Mouse (Mus musculus): ENCODE results near the gene Clcn3.
"Not testable (repeated sequence)": the region's sequence is repeated elsewhere in the genome, so short reads cannot be mapped to it uniquely, and the experiment has no call there.

The Clcn3 gene

GRCm38 (mm10) chr8:60982701-60983687 is at the start of gene Clcn3:
Gene Clcn3, minus strand, starts transcription at chr8:60983300.
- DNase-seq (ENCODE audit: low read depth, low spot score) = peak; percentile 94

- no peak for DNase-seq (ENCODE audit: low read depth, low spot score)
Observed at GRCm38 (mm10) chr8:60996468-60996867, 13.4 kb upstream of the Clcn3 start.

GRCm38 (mm10) chr8:60993639-60993986 is 10.5 kb upstream of the Clcn3 start:
- no peak for DNase-seq (ENCODE audit: low read depth, low spot score)

GRCm38 (mm10) chr8:60992910-60993638 is 10.0 kb upstream of the Clcn3 start, which contains the start of gene Nek1:
Gene Nek1, plus strand, starts transcription at chr8:60993195.
- peak; percentile 92 for DNase-seq (ENCODE audit: low read depth, low spot score)

GRCm38 (mm10) chr8:60992561-60992909 is 9.4 kb upstream of the Clcn3 start:
- DNase-seq (ENCODE audit: low read depth, low spot score) = no peak

DNA sequence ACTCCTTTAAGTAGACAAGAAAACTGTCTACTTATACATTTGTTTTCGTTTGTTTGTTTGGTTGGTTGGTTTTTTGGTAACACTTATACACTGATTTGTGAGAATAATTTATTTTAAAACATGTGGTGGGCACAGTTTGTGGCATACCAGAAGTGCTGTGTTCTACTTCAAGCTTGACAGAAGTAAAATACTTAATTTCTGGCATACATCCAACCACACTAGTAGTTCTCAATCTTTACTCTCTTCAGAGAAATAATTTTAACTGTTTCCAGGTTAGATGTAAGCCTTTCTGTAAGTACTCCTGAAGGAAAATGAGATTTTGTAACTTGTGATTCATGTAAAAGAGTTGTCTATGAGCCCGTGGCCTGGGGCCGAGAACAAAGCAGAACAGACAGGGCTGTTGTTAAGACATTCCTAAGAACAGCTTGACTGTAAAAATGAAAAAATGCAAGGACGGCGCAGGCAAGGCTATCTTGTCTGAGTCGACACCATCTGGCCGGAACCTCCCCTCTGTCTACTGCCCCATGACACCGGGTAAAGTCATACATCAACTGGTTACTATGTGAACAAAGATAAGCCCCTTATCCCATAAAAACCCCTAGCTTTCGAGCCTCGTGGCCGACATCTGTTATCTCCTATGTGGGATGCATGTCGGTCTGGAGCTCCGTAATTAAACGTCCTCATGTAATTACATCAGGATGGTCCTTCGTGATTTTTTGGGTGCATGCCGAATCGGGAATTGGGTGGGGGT is 1.3 kb upstream of the Clcn3 start:
- not testable (repeated sequence) for DNase-seq (ENCODE audit: low read depth, low spot score)

DNA sequence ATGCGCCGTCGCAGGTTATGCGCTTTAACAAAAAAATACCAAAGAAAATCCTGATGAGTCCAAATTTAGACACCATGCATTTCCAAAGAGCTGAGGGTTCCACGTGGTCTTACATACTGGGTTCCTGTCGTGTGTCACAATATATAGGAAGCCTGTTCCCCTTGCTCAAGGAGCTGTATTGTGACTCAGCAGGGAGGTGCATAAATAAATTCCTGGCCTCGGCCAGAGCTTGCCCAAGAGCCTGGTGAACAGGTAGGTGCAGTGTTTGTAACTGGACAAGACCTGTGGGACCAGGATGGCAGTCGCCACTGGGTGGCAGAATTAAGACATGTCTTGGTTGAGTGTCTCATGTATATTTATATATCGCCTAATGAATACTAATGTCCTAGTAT is 584 bp upstream of the Clcn3 start:
- DNase-seq (ENCODE audit: low read depth, low spot score) = no peak

DNA sequence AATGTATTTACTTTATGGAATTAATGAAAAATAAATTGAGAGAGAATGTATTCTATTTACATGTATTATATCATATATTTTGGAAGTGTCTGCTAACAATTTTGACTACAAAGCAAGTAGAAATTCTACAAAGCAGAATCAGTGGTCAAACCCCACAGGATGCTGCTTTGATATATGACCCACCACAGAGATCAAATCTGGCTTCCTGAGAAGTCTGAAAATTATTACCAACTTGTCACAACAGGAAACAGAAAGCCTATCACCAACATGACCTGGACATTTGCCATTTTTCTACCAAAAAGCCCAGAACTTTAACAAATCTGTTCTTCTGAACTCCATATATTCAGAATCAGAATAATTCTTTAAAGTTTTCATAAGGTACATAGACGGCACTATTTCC is 1.7 kb downstream of the Clcn3 start:
- no peak for DNase-seq (ENCODE audit: low read depth, low spot score)

DNA sequence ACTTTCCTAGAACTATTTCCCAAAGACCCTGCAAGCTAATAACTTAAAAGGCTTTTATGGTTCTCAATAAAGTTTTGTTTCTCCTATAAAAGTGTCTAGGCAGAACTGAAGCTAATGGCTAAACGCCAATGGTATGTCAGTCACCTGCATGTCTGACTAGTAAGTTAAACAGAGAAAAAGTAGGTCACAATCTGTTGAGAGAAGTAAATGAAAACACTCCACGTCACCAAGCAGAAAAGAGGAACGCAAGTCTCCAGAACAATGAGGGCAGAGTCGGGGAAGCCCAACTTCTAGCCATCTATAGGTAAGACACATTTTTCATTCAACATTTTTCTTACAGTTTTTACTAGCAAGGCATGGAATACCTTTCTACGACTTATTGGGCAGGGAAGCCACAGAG is 4.6 kb downstream of the Clcn3 start:
- no peak for DNase-seq (ENCODE audit: low read depth, low spot score)

GRCm38 (mm10) chr8:60976818-60977217 is 6.3 kb downstream of the Clcn3 start:
- no peak for DNase-seq (ENCODE audit: low read depth, low spot score)

- DNase-seq (ENCODE audit: low read depth, low spot score) = no peak
Observed at GRCm38 (mm10) chr8:60974837-60975236, 8.3 kb downstream of the Clcn3 start.

GRCm38 (mm10) chr8:60973448-60973847 is 9.7 kb downstream of the Clcn3 start:
- no peak for DNase-seq (ENCODE audit: low read depth, low spot score)

GRCm38 (mm10) chr8:60971808-60972207 is 11.3 kb downstream of the Clcn3 start:
- no peak for DNase-seq (ENCODE audit: low read depth, low spot score)

DNA sequence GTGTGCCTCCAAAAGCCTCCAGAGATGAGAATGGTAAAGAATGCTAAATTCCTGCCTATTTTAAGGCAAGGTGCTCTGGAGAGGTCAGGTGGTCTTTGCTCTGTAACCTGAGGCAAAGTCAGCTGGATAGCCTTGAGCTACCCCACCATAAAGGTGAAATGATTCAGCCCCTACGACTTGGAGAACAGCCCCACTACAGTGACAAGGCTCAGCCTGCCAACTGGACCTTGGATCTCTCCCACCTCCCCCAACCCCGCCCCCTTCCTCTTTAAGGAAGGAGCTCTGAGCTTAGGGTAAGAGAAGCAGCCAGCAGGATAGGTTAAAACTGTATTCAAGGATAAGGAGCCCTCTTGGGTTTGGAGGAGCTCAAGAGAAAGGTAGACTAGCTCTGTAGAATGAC is 14.0 kb downstream of the Clcn3 start:
- no peak for DNase-seq (ENCODE audit: low read depth, low spot score)

DNA sequence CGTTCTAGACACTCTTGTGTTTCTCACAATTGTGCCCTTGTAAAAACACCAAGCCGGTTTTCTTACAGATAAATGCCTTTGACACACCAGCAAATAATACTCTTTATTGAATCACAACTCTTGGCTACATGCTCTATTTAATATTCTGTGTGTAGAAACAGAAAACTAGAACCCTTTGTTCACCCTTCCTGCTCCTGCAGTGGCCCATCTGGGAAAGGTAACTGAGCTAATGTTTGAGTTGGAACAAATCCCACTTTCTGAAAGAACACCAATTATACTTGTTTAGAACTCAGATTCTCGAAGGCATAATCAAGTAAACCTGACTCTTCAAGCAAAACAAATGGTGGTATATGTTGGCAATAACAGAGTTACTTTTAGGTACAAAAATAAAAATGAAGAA is 17.4 kb downstream of the Clcn3 start:
- no peak for DNase-seq (ENCODE audit: low read depth, low spot score)

- DNase-seq (ENCODE audit: low read depth, low spot score) = no peak
Observed at GRCm38 (mm10) chr8:60965306-60965705, 17.8 kb downstream of the Clcn3 start.

GRCm38 (mm10) chr8:60964518-60964917 is 18.6 kb downstream of the Clcn3 start:
- DNase-seq (ENCODE audit: low read depth, low spot score) = no peak

DNA sequence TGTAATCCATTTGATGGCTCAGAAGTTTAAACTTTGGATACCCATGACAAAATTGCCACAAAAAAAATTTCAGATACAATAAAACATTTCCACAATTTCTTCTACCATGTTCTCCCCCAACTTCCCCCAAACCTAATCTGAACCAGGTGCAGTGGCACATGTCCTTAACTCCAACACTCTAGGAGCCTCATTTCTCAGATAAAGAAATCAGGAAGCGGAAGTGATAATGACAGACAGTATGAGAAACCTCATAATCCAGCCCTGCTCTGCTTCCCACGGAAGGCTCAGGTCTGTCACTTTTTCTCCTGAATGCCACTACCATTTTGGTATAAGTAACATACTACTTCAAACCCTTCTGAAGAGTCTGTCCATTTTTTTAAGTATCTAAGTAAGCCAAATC is 19.2 kb downstream of the Clcn3 start:
- DNase-seq (ENCODE audit: low read depth, low spot score) = no peak

DNA sequence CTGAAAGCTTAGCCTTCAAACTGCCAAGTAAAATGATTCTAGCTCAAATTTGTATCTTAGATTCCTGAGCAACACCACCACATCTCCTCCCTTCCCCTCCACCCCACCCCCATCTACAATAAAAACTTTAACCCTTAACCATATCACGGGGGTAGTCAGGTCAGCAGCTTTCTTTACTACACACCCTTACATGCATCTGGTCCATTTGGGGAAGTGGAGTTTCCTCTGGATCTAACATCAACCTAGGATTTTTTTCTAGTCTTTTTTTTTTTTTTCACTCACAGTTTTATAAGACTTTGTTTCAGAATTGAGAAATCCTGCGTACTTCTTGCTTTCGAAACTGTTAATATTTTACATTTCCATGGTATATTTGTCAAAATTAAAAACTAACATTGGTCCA is 20.3 kb downstream of the Clcn3 start:
- no peak for DNase-seq (ENCODE audit: low read depth, low spot score)

GRCm38 (mm10) chr8:60956847-60957246 is 26.3 kb downstream of the Clcn3 start:
- DNase-seq (ENCODE audit: low read depth, low spot score) = no peak

DNA sequence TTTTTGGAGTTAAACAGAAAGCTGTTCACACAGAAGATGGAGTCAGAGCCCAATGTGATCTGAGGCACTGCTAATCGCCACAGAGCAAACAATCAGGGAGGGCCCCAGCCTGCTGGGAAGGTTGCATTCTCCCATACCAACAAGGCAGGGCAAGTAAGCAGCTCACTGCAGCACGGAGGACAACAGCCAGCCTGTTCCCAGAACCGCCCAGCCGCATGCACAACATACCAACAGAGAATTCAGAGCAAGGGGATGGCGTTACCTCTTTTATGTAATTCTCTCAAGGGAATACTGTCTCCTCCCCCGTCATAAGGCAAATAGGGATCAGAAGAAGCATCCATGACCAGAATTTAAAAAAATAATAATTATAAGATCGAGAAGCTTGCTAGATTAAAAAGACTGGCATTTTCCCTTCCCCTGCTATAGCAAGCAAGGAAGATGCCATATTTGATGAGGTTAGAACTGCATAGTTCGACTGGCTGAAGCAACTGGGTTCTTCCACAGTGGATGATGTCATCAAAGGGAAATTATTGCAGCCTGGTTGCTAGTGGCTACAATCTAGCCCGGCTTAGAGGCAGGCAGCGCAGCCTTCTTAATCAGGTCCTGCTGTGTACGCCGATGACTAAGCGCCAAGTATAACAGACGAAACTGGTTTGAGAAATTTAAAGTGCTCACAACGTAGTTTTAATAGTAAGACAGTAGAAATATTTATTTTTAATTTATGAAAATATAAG is 28.7 kb downstream of the Clcn3 start:
- DNase-seq (ENCODE audit: low read depth, low spot score) = peak; percentile 71

All from retina, adult 2 months (tissue).